Mouse (Mus musculus) adrenal gland, adult 2 months (tissue): ENCODE data around the gene Cflar. TPM values are rescaled to one million over a fixed set of nuclear protein-coding genes. Genes with fewer than 3 reads are reported as not detected.
"Not testable (repeated sequence)": the region's sequence is repeated elsewhere in the genome, so short reads cannot be mapped to it uniquely, and the experiment has no call there.

ENCODE experiments used
- DNase-seq: peaks from one replicate; pipeline ENCODE4 v3.0.0; 2021
- long read RNA-seq: library from polyadenylated mRNA; stranded (forward); transcript quantifications from one replicate; pipeline ENCODE4 v2.0.0, GENCODE M21; 2021
- polyA plus RNA-seq: library from polyadenylated mRNA; depleted of rRNA; stranded (reverse); fragments of >200 nt; gene quantifications from 2 replicates; pipeline ENCODE4 v1.2.3, GENCODE M21; 2012; rRNA removed
- total RNA-seq, 2 experiments: library from RNA; stranded (reverse); gene quantifications; 2 replicates each; pipeline ENCODE4 v1.2.3; 2021

Gene Cflar
- 100 to 1,000 TPM in 1 of 2 experiments, 10 to 100 TPM in 1; 97.4 to 113 TPM for total RNA-seq
- 37.3 and 41.7 TPM in 2 replicates for polyA plus RNA-seq
- long read RNA-seq, partial matches to known transcripts = 2 of 25 reads
- long read RNA-seq, other reads (novel, unspliced or antisense) = 15 of 25 reads

DNA sequence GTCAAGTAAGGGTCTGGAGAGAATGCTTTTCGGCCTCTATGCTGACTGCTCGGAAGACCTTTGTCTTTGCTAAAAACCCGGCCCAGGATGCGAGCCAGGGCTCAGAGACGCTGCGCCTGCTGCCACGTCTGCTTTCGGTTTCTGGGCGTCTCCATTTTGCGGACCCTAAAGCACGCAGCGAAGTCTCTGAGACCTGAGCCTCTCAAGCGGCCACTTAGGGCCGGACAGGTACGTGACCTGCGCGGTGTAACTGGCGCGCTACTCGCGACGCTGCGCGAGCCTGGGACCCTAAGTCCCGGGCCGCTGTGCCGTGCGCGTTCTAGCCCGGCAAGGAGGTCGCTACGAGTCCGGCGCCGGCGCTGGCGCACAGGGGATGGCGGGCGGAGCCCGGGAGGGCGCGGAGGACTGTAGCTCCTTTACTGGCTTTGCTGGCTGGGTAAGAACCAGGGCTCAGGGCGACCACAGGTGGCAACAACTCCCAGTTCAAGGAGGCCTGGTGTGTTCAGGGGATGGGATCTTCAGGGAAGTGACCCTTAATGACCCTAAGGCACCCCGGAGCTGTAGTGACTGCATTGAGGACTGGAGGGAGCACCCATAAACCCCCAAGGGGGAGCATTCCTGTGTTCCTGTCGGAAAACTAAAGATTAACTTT lies at the start of gene Cflar:
Gene Cflar (plus strand): TSS at position 144 of the 652 bp plus-strand sequence.
- DNase-seq = peak; percentile 86

DNA sequence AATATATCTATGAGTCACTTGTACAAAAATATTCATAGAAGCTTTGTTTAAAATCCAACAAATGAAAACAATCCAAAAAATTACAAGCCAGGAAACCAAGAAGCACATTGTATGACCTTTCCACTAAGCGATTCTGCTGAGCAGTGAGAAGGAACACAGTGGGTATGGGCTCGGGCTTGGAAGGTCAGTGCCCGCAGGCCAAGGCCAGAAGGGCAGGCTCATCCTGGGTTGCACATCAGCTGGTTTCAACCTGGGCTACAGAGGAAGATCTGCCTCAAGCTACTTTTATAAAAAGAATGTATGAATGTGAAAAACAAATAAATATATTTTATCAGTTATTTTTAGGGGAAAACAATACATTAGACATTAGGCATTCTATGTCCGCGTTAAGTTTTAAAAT lies 48.6 kb upstream of the Cflar start:
- DNase-seq = not testable (repeated sequence)

DNA sequence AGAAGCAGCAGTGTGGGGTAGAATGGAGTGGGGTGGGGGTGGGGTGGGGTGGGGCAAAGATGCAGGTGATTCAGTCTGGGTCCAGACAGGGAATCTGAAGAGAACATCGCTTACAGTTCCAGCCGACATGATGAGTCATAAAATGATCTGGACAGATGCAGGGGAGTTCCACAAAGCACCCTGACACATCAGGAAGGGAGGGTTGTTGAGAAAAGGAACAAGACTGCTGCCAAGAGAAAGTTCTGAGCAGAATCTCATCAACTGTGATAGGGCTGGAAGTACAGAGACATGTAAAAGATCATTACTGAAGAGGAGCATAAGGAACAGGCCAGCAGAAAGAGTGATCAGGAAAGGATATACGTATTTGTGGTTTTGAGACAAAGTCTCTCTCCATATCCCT lies 47.9 kb upstream of the Cflar start:
- DNase-seq = not testable (repeated sequence)

DNA sequence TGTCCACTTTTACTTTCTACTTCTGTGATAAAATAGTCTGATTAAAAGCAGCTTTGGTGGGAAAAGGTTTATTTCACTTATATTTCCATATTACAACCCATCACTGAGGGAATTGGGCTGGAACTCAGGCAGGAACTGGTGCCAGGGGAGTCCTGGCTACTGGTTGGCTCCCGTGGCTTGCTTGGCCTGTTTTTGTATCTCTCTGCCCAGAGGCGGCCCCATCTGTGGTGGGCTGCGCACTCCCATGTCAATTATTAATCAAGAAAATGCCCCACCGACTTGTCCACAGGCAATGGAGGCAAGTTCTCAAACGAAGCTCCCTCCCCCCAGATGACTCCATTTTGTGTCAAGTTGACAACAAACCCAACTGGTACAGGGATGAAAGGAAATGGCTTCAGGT lies 43.1 kb upstream of the Cflar start:
- no peak for DNase-seq

DNA sequence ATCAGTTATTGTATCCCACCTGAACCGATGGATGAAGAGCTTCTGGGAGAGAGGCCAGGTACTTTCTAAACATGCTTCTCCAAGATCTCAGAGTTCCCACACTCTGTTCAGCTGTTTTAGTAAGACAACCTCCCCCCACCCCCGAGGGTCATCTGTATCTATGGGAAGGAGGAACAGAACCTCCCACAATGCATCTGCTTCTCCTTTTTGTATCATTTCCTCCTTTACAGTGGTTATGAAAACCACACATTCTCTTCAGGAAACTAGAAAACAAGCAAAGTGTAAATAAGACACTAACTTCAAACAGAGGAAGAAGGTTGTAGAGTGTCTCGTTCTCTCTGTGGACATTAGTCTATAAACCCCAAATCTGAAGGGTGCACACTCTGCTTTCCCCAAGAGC lies 41.7 kb upstream of the Cflar start:
- DNase-seq = not testable (repeated sequence)

DNA sequence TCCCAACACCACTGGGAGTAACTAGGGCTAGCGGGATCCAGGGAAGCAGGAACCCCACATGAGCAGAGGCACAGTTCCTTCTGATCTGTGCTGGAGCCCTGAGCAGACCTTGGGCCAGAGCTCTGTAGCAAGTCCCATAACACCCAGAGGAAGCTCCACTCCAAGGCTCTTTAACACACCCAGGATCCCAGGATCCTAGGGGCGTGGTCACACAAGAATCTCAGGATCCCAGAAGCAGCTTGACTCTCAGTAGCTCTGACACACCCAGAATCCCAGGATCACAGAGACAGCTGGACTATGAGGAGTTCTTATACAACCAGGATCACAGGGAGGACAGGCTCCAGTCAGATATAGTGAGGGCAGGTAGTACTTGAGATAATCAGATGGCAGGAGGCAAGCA lies 39.2 kb upstream of the Cflar start:
- no peak for DNase-seq

DNA sequence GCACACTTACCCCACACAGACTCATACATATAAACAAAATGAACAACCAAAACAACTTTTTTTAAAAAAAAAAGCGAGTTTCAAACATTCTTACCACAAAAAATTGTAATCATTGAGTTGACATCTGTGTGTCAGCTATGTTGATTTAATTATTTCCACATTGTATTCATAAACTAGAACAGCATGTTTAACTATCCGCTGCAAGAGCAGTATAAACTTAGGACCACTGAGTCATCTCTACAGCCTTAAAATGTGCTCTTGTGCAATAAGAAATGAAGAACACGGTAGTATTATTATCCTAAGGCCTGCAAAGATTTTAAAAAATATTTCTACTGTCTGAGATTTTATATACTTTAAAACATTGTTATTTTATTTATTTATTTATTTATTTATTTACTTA lies 36.3 kb upstream of the Cflar start:
- DNase-seq = no peak

DNA sequence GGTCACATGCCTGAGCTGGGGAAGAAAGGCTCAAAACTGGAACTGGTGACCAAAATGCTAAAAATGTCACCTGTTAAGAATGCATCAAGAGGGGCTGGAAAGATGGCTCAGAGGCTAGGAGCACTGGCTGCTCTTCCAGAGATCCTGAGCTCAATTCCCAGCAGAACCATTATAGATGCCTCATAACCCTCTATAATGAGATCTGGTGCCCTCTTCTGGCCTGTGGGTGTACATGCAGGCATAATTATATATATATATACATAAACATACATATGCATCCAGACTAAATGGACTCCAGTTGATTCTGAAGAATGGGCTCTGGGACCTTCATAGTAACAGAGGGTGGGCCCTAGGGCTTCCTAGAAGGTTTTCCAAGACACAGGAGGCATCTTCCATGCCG lies 33.7 kb upstream of the Cflar start:
- no peak for DNase-seq

DNA sequence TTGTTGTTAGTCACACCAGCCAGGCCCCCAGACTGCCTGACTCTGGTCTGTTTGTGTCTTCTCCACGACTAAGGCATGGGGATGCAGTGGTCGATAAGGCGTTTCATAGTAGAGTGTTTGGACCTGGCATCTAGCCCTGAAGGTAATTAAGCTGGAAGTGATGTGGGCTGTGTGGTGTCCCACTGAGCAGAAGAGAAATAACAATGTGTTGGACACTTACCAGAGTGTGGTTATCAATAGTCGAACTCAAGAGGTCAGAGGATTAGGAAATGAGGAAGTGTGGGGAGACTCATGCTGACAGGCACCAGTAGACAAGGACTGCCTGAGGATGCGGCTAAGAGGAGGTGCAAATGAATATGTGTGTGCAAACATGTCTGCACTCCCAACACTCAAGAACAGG lies 32.9 kb upstream of the Cflar start:
- DNase-seq = not testable (repeated sequence)

DNA sequence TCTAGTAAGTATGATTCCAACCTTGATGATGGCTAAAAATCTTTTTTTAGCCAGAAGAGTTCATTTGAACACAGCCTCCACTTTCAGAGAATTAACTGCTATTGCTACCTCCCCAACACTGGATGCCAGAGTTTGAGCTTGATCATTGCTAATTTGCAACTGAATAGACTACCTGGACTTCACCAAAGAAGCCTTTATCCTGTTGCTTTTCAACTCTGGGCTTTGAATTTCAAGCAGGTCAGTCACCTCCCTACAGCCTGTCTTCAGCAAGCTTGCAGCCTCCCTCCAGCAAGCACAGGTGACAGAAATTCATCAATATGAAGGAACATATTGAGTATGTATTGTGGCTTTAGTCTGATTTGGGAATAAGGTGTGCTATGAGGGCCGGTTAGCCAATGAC lies 21.9 kb upstream of the Cflar start:
- DNase-seq = no peak

DNA sequence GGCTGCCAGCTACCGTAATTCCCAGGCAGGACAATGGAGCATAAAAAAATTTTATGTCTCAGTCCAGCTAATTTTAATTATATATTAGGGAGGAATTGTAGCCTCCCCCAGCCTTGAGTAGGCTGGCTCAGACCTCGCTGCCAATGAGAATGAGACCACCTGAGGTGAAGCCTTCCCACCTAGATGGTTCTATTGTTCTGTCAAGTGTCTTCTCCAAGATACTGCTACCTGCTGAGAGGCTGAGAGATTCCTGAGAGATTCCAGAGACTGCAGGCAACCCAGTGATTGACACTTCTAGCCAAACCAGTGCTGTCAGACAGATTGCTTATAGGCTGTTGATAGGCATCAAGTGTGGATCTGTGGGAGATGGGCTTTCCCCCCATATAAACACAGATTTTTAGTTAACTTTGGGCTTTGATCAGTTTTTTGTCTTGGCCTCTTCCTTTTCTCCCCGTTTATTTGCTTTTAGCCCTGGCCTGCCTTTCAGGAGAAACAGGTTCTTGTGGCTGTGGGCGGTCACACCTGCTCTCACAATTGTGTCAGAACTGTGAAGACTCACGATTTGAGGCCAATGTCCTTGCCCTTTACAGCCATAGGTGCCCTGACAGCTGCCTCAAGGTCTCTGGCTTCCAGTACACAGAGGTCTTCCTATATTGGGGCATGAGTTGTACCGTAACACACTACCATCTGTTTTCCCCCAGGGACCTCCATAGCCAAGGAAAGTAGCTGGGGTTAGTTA lies 21.1 kb upstream of the Cflar start:
- no peak for DNase-seq

DNA sequence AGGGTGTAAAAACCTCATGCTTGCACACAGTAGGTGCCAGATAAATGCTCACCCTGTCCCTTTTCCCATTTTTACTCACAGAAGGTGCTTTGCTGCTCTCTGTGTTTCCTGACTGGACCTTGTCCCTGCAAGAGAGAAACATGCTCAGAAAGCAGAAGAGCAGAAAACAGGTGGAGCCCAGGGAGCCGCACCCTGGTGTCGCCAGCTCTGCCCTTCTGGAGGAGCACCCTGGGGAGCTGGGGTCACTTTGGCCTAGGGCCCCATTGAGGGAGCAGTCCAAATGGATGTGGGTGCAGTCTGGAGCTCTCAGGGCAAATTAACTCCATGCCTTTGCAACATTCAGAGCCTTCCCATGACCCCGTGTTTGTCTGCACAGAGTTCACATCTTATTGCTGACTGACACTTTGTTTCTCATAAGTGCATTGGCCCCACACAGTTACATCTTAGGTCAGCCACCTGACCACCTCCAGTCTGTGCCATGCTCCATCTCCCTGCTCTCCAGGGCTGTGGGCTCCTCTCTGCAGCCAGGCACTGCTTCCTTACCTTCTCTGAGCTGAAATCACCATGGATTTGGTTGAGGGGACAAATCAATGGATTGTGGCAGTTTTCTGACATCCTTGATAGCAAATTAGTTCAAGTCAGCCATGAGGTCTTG lies 20.3 kb upstream of the Cflar start:
- not testable (repeated sequence) for DNase-seq

DNA sequence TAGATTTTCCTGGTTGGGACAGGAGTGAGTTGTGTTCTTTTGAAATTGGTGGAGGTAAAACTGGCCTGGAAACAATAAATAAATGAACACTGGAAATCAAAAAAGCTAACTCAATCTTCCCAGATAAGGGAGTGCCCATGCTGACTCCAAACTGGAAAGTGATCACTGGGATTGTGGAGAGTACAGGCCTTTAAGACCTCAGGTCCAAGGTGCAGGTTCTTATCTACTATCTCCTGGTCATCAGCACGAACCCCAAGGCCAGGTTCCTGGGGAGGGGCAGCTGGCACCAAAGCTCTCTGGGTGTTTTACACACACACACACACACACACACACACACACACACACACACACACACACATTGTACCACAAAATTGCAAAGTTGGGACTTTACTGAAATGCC lies 19.6 kb upstream of the Cflar start:
- not testable (repeated sequence) for DNase-seq

DNA sequence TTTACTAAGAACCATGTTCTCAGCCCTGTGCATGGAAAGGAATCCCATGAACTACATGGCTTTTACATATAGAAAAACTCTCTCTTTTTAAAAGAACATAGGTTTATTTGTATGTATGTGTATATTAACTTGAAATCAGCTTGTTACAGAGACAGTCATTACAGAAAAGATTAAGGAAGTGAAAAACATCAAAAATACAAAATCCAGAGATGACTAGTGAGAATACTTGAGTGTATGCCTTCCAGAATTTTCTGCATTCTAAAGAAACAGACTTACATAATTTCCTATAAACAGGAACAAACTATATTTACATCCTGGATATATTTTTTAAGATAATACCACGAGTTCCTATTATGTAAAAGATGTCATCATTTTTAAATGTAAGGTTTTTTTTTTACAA lies 17.6 kb upstream of the Cflar start:
- no peak for DNase-seq

DNA sequence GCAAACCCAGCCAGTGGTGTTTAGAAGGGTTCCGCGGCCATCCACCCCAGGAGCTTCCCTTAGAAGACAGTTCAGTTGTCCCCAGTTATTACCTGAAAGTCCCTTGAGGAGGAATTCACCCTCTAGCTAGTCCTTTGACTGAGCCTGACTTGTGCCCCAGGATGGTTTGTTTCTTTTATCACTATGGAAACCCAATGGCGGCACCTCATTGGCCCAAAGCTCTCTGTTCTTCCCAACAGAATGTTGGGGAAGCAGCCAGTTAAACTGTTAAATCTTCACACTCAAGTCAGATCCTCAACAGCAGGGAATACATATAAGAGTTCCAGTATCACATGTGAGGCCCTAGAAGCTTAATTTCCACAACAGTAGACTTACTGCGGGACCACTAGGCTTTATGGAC lies 15.5 kb upstream of the Cflar start, which contains the start of gene Als2cr12:
Gene Als2cr12 (minus strand): TSS at position 180 of the 400 bp plus-strand sequence.
- DNase-seq = not testable (repeated sequence)

DNA sequence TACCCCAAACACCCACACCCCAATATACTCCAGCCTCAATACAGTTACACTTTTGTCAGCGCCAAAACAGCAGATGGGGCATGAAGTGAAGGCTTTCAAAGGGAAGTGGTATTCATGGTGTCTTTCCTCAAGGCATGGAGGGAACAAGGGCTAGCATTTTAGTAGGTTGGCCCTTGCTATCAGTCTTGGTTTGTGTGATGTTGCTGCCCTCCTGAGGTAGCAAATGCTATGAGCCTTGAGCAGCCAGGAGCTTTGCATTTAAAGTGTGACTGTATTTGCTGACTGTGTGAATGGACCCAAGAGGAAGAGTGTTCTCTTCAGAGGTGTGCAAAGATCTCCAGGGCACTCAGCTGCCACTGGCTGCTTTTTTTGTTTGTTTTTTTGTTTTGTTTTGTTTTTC lies 13.7 kb upstream of the Cflar start:
- DNase-seq = not testable (repeated sequence)

DNA sequence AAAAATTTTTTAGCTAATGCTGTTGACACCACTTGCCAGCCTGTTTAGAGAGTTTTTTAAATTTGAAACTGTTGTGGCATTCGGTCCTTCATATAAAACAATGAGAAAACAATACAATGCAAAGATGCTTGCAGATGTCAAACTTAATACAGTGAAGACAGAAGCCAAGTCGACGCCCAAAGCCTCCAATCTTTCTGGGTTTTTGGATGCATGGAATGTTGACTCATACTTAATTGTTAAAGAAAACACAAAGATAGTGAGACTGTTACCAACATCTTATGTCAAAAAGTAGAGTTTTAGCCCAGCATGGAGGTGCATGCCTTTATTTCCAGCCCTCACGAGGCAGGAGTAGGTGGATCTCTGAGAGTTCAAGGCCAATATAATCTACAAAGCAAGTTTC lies 12.5 kb upstream of the Cflar start:
- no peak for DNase-seq

DNA sequence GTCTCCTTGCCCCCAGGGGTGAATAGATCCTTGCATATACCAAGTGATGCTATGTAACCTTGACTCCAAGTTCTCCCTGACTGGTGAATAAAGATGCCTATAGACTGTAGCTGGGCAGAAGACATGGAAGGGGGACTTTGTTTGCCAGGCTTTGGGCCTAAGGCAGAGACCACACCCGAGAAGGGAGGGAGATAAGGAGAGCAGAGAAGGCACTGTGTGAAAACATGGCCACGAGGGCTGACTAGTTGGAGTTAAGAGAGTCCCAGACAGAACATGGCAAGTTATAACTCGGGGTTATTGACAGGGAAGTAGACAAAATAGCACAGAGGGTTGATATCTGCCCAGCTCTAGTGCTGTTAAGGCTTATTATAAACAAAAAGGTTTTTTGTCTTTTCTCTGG lies 11.3 kb upstream of the Cflar start:
- DNase-seq = no peak

DNA sequence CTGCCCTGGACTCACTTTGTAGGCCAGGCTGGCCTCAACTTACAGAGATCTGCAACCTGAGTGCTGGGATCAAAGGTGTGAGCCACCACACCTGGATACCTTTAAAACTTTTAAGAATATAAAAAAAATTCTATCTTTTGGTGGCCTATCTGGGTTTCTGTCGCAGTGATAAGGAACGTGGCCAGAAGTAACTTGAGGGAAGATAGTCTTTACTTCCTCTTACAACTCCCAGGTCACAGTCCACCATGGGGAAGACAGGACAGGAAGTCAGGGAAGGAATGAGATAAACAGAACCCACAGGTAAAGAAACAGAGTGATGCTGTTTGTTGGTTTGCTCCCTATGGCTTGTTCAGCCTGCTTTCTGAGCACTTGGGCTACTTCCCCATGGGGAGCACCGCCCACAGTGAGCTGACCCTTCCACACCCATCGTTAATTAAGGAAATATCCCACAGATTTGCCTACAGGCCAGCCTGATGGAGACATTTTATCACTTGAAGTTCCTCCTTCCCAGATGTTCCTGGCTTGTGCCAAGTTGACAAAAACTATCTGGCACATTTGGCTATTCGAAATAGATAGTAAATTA lies 10.6 kb upstream of the Cflar start:
- not testable (repeated sequence) for DNase-seq

DNA sequence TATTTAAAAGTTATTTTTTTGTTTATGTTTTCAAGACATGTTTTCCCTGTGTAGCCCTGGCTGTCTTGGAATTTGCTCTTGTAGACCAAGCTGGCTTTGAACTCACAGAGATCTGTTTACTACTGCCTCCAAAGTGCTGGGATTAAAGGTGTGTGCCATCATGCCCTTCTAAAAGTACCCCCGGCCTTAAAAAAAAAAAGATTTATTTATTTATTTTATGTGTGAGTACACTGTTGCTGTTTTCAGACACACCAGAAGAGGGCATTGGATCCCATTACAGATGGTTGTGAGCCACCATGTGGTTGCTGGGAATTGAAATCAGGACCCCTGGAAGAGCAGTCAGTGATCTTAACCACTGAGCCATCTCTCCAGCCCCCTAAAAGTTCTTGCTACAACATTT lies 1.3 kb upstream of the Cflar start:
- not testable (repeated sequence) for DNase-seq

DNA sequence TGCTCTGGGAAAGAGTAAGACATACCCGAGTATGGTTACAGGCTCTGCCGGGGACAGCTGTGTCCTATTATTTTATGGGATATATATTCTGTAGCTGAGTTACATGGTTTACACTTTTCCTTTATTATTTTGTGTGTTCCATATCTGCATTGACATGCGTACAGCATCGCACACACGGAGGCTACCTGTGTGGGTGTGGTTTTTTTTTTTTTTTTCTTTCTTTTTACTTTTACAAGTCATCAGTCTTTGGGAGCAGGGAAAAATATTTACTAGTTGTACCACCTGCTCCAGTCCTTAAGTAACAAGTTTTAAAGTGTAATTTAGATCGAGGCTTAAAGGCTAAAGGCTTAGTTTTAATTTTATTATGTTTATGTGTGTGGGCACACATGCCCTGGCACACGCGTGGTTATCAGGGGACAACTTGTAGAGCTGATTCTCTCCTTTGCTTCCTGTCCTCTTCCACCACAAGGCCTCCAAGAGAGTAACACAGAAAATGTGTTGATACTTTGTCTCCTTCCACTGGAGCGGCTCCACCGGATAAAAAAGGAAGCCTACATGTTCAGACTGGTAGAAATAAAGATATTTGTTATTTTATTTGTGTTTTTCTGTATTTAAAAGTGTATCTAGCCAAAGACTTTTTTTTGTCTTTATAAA lies 470 bp upstream of the Cflar start:
- DNase-seq = no peak
